Mouse (Mus musculus) intestine, postnatal 0 days (tissue): ENCODE results near the gene Wfdc5. TPM values are rescaled to one million over a fixed set of nuclear protein-coding genes. Genes with fewer than 3 reads are reported as not detected.
"Not testable (repeated sequence)": the region's sequence is repeated elsewhere in the genome, so short reads cannot be mapped to it uniquely, and the experiment has no call there.

ENCODE experiments used
- ATAC-seq: fragments of 200-750 bp; cut with Nextera tagmentation; 2 replicates; pipeline ENCODE4 v1.8.0; 2017; ENCODE audit warnings: mild to moderate bottlenecking, moderate TSS enrichment, moderate library complexity
- H3K27ac ChIP-seq: fragments of 300-500 bp; sonication (generic); 2 replicates; pipeline ENCODE4 v1.5.1; 2014; ENCODE audit warnings: mild to moderate bottlenecking, low read depth, low read length, moderate library complexity
- H3K27me3 ChIP-seq: fragments of 300-500 bp; sonication (generic); replicated peaks from 2 replicates; pipeline ENCODE4 v1.6.1; 2014; ENCODE audit warnings: low read length, mixed read lengths; ENCODE audit not compliant: control insufficient read depth, insufficient read depth
- H3K36me3 ChIP-seq: fragments of 300-500 bp; sonication (generic); 2 replicates; pipeline ENCODE4 v1.6.1; 2014; ENCODE audit warnings: mild to moderate bottlenecking, moderate library complexity; ENCODE audit not compliant: control insufficient read depth, insufficient read depth
- H3K4me1 ChIP-seq: fragments of 300-500 bp; sonication (generic); replicated peaks from 2 replicates; pipeline ENCODE4 v1.6.1; 2014; ENCODE audit warnings: antibody characterized with exemption, low read length, mixed read lengths; ENCODE audit not compliant: control insufficient read depth, insufficient read depth
- H3K4me2 ChIP-seq: fragments of 300-500 bp; sonication (generic); replicated peaks from 2 replicates; pipeline ENCODE4 v1.6.1; 2014; ENCODE audit warnings: low read depth, mild to moderate bottlenecking, moderate library complexity
- H3K4me3 ChIP-seq: fragments of 300-500 bp; sonication (generic); 2 replicates; pipeline ENCODE4 v1.5.1; 2014; ENCODE audit warnings: low read depth, low read length
- H3K9ac ChIP-seq: fragments of 300-500 bp; sonication (generic); 2 replicates; pipeline ENCODE4 v1.6.1; 2014; ENCODE audit warnings: mild to moderate bottlenecking, low read depth, low read length
- H3K9me3 ChIP-seq: fragments of 300-500 bp; sonication (generic); 2 replicates; pipeline ENCODE4 v1.6.1; 2016; ENCODE audit warnings: mixed run types; ENCODE audit not compliant: control insufficient read depth
- CTCF ChIP-seq: sonication (generic); IDR thresholded peaks from 2 replicates; pipeline ENCODE4 v1.5.1; 2016; ENCODE audit warnings: low read depth, mild to moderate bottlenecking, control low read depth, antibody characterized with exemption, moderate library complexity
- WGBS: fragments of 180-500 bp; shearing (Covaris S2); extraction: QIAGEN DNeasy Blood & Tissue Kit; methylation state at CpG from one replicate; pipeline ENCODE4 v1.1.7; 2014; 5-methylcytosine and 5-hydroxymethylcytosine counted together
- polyA plus RNA-seq: library from polyadenylated mRNA; unstranded; fragments of >200 nt; fragmentation: Nextera tagmentation; extraction: Ambion mirVana; gene quantifications from 2 replicates; pipeline ENCODE4 v1.2.1, GENCODE M21; 2015

The Wfdc5 gene
- polyA plus RNA-seq, 1 experiment from 2014 or later = 0.44 TPM

DNA sequence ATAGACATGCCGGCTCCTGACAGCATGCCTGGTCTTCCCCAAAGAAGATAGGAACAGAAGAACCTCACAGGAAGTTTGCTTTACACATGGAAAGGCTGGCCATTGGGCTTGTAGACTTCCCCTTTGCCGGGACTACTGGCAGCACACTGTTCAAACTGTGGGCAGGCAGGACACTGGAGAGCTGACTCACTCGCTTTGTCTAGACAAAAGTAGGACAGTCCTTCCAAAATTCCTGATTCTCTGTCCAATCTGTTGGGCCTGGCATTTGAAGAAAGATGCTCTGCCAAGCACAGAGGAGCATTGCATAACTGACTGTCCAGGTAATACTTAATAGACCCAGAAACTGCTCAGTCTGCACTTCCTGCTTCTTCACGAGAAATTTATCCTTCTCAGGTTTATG is 24.1 kb upstream of the Wfdc5 start:
- TF ChIP-seq CTCF = no peak
- H3K9ac ChIP-seq = no peak overlapping the region
- no peaks in the 10 kb centered on the region for H3K4me1 ChIP-seq
- no peaks in the 10 kb centered on the region for H3K27me3 ChIP-seq
- H3K4me2 ChIP-seq = no peak overlapping the region
- no peaks in the 10 kb centered on the region for H3K36me3 ChIP-seq
- H3K9me3 ChIP-seq = no peaks in the 10 kb centered on the region
- 64% methylated on average over 4 of the region's 4 CpGs for WGBS
- H3K27ac ChIP-seq = no peak overlapping the region
- ATAC-seq = no peak
- no peak overlapping the region for H3K4me3 ChIP-seq

DNA sequence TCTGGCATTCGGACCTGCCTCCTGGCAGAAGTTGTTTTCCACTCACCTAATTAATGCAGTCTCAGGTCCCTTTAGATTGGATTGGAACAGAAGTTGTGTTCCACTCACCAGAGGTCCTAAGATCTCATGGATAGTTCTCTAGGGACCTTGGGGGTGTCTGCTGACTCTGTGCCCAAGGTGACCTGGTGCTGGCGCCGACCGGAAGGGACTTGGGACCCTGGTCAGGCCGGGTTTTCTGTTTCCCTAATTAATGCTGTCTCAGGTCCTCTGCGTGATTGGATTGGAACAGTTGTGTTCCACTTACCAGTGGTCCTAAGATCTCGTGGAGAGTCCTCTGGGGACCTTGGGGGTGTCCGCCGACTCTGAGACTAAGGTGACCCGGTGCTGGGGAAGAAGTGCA is 23.5 kb upstream of the Wfdc5 start:
- ATAC-seq, H3K4me2 ChIP-seq, H3K4me1 ChIP-seq, H3K9me3 ChIP-seq, H3K4me3 ChIP-seq, H3K36me3 ChIP-seq, H3K27me3 ChIP-seq, H3K27ac ChIP-seq, H3K9ac ChIP-seq: not testable (repeated sequence)
- WGBS = 91% methylated on average over 10 of the region's 10 CpGs

DNA sequence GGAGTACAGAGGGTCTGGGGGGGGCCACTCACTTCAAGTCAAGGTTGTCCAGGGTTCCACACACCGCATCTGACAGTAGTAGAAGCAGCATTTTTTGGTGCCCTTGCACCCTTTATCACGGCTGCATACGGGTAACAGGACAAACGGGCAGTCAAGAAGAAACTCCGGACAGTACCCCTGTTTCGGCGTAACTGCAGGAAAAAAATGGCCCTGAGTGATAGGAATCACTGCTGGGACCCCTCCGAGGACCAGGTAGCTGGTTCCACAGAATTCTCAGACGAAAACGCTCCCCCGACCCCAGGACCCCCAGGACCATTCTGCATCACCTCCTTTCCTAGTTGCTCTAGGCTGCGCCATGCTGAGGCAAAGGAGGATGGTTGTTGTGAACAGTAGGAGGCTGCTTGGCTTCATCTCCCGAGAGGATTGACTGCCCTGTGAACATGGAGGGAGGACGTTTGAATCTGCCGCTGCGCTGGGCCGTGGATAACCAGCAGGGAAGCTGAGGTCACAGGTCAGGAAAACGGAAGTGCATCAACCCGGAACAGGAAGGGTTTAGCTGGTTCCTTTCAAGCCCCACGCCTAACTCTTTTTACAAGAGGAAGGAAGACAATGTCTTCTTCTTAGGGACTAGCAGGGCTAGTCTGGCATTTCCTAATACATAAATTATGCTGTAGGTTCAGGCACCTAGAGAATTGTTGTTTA is 17.2 kb upstream of the Wfdc5 start, which contains the start of gene Wfdc15a:
Gene Wfdc15a, minus strand, starts transcription at position 505 of the 702 bp plus-strand sequence.
- Histone ChIP-seq H3K36me3 (no peaks in the 10 kb centered on the region), H3K4me1 (no peaks in the 10 kb centered on the region), H3K4me2 (no peak within 1 kb of the TSS), H3K9ac (no peak within 1 kb of the TSS), H3K4me3 (no peak within 1 kb of the TSS), H3K27ac (no peak within 1 kb of the TSS), H3K27me3 (no peaks in the 10 kb centered on the region), H3K9me3 (no peaks in the 10 kb centered on the region)
- ATAC-seq = no peak
- 83% methylated on average over 20 of the region's 20 CpGs for WGBS
- no peak for TF ChIP-seq CTCF

DNA sequence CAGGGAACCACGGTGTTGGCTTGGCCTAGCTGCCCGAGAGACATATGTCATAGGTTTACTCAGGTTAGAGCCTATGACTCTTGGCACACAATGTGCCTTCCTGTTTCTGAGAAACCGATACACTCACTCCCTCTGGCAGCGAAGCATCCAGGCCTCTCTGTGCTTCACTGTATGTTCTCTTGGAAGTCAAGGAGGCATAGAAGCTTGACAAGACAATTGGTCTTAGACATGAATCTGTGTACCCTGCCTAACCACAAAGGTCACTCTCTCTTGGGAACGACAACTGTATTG is 14.1 kb upstream of the Wfdc5 start:
- Histone ChIP-seq H3K36me3 (no peaks in the 10 kb centered on the region), H3K27ac (no peak overlapping the region), H3K4me3 (no peak overlapping the region), H3K27me3 (no peaks in the 10 kb centered on the region), H3K9me3 (no peaks in the 10 kb centered on the region), H3K4me1 (no peaks in the 10 kb centered on the region), H3K9ac (no peak overlapping the region), H3K4me2 (no peak overlapping the region)
- ATAC-seq = no peak
- no peak for TF ChIP-seq CTCF
- 73% methylated on average over 5 of the region's 5 CpGs for WGBS

DNA sequence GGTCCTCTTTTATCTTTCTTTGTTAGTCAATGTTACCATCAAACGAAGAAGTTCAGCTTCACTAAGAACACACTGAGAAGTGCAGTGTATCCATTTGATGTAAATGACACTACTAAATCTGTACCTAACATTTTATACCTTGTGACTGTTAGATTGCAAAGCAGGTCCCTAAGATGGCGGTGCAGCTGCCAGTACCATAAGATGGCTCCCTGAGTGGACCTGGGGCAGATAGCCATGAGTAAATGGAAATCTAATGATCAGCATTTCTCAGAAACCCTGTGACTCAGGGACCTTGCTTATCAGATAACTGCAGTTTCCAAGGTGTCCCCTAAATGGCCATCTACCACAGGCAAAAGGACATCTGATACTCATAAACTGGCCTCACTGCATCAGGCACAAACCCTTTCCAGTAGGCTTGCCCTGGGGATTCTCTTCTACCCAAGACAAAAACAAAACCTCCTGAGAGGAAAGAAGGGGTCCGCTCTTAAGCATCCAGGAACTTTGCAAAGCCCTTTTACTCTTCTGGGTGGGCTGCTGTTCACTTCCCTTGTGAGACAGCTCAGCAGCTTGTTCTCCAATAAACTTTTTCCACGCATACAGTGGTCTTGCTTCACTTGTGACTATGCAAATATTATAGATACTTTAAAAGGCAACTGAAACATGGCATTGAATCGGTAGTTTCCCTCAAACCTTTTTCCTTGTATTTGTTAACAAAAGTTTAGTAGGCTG is 13.6 kb upstream of the Wfdc5 start:
- no peaks in the 10 kb centered on the region for H3K36me3 ChIP-seq
- no peak overlapping the region for H3K4me3 ChIP-seq
- no peaks in the 10 kb centered on the region for H3K4me1 ChIP-seq
- no peak overlapping the region for H3K27ac ChIP-seq
- no peak for TF ChIP-seq CTCF
- no peaks in the 10 kb centered on the region for H3K27me3 ChIP-seq
- ATAC-seq = no peak
- H3K9me3 ChIP-seq = no peaks in the 10 kb centered on the region
- H3K9ac ChIP-seq = no peak overlapping the region
- H3K4me2 ChIP-seq = no peak overlapping the region
- WGBS = 82% methylated on average over 5 of the region's 5 CpGs

DNA sequence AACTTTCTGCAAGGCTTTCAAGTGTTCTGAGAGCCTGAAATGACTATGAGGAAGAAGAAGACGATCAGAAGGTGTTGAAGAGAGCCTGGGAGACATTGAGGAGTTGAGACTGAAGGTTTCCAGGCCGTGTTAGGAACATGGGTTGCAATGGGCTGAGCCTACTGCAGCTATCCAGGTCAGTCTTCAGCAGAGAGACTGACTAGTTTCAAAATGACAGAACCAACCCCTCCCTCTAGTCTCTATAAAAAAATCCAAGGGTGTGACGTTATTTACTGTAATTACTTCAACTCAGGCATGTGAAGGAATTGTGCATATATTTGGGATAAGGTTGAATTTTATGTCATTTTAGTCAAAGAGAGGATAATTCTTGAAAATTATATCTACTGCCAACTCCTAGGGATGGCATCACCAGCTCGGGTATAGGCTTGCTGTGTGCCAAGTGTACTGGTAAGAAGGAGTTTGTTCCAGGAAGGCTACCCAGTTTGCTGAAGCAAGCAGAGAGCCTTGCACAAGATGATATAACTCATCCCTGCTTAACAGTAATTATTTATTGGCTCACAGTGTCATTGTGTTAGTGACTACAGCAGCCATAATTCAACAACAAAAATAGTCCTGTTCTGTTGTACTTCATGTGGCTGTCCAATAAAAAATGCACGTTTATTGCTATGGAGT is 12.6 kb upstream of the Wfdc5 start:
- no peaks in the 10 kb centered on the region for H3K36me3 ChIP-seq
- no peak for ATAC-seq
- H3K4me2 ChIP-seq = no peak overlapping the region
- no peaks in the 10 kb centered on the region for H3K4me1 ChIP-seq
- H3K27me3 ChIP-seq = no peaks in the 10 kb centered on the region
- no peak overlapping the region for H3K9ac ChIP-seq
- no peak overlapping the region for H3K27ac ChIP-seq
- WGBS = 70% methylated on average over 5 of the region's 5 CpGs
- no peak overlapping the region for H3K4me3 ChIP-seq
- TF ChIP-seq CTCF = no peak
- no peaks in the 10 kb centered on the region for H3K9me3 ChIP-seq
